Mouse (Mus musculus) midbrain, postnatal 0 days (tissue): ENCODE measurements around the gene Akap2. TPM values are rescaled to one million over a fixed set of nuclear protein-coding genes. Genes with fewer than 3 reads are reported as not detected.
A peak's percentile ranks its signal among the peaks of the same experiment; 100 is the strongest.

Source experiments
- ATAC-seq: fragments of 200-750 bp; cut with Nextera tagmentation; 2 replicates; pipeline ENCODE4 v1.8.0; 2017; ENCODE audit warnings: moderate number of reproducible peaks, mild to moderate bottlenecking, moderate TSS enrichment, moderate library complexity; ENCODE audit not compliant: low FRiP score
- DNase-seq: peaks from one replicate; pipeline ENCODE4 v3.0.0-alpha.2; 2015; ENCODE audit warnings: low spot score
- H3K27ac ChIP-seq: fragments of 300-500 bp; sonication (generic); 2 replicates; pipeline ENCODE4 v1.5.1; 2014; ENCODE audit warnings: low read depth, mild to moderate bottlenecking, low read length, mixed read lengths
- H3K27me3 ChIP-seq: fragments of 300-500 bp; sonication (generic); 2 replicates; pipeline ENCODE4 v1.6.1; 2014; ENCODE audit warnings: low read length, control low read depth, mixed read lengths; ENCODE audit not compliant: insufficient read depth
- H3K36me3 ChIP-seq: fragments of 300-500 bp; sonication (generic); 2 replicates; pipeline ENCODE4 v1.6.1; 2014; ENCODE audit warnings: low read length, control low read depth, mixed read lengths; ENCODE audit not compliant: insufficient read depth
- H3K4me1 ChIP-seq: fragments of 300-500 bp; sonication (generic); 2 replicates; pipeline ENCODE4 v1.6.1; 2014; ENCODE audit warnings: mild to moderate bottlenecking, control low read depth, antibody characterized with exemption, low read length, mixed read lengths; ENCODE audit not compliant: insufficient read depth
- H3K4me2 ChIP-seq: fragments of 300-500 bp; sonication (generic); 2 replicates; pipeline ENCODE4 v1.6.1; 2014; ENCODE audit warnings: low read depth, mild to moderate bottlenecking, low read length, mixed read lengths; ENCODE audit not compliant: poor library complexity, severe bottlenecking
- H3K4me3 ChIP-seq: fragments of 300-500 bp; sonication (generic); 2 replicates; pipeline ENCODE4 v1.5.1; 2014; ENCODE audit warnings: low read depth, mild to moderate bottlenecking, low read length, moderate library complexity
- H3K9ac ChIP-seq: fragments of 300-500 bp; sonication (generic); replicated peaks from 2 replicates; pipeline ENCODE4 v1.6.1; 2014; ENCODE audit warnings: mild to moderate bottlenecking, low read length, moderate library complexity, mixed read lengths; ENCODE audit not compliant: poor library complexity, severe bottlenecking
- H3K9me3 ChIP-seq: fragments of 300-500 bp; sonication (generic); 2 replicates; pipeline ENCODE4 v1.6.1; 2016; ENCODE audit warnings: low read length, control low read depth
- CTCF ChIP-seq: IDR thresholded peaks from 2 replicates; pipeline ENCODE4 v1.5.1; 2016; ENCODE audit warnings: antibody characterized with exemption, mild to moderate bottlenecking
- WGBS: fragments of 180-500 bp; shearing (Covaris S2); extraction: QIAGEN DNeasy Blood & Tissue Kit; methylation state at CpG from one replicate; pipeline ENCODE4 v1.1.7; 2014; 5-methylcytosine and 5-hydroxymethylcytosine counted together
- polyA plus RNA-seq: library from polyadenylated mRNA; unstranded; fragments of >200 nt; fragmentation: Nextera tagmentation; extraction: Ambion mirVana; gene quantifications from 2 replicates; pipeline ENCODE4 v1.2.1, GENCODE M21; 2015
- total RNA-seq: library from RNA; depleted of rRNA; stranded (reverse); fragments of >200 nt; gene quantifications from 2 replicates; pipeline ENCODE4 v1.2.3, GENCODE M21; 2014

Akap2 gene
- total and polyA plus RNA-seq, 2 experiments from 2014 or later: 12.1 to 24.4 TPM

DNA sequence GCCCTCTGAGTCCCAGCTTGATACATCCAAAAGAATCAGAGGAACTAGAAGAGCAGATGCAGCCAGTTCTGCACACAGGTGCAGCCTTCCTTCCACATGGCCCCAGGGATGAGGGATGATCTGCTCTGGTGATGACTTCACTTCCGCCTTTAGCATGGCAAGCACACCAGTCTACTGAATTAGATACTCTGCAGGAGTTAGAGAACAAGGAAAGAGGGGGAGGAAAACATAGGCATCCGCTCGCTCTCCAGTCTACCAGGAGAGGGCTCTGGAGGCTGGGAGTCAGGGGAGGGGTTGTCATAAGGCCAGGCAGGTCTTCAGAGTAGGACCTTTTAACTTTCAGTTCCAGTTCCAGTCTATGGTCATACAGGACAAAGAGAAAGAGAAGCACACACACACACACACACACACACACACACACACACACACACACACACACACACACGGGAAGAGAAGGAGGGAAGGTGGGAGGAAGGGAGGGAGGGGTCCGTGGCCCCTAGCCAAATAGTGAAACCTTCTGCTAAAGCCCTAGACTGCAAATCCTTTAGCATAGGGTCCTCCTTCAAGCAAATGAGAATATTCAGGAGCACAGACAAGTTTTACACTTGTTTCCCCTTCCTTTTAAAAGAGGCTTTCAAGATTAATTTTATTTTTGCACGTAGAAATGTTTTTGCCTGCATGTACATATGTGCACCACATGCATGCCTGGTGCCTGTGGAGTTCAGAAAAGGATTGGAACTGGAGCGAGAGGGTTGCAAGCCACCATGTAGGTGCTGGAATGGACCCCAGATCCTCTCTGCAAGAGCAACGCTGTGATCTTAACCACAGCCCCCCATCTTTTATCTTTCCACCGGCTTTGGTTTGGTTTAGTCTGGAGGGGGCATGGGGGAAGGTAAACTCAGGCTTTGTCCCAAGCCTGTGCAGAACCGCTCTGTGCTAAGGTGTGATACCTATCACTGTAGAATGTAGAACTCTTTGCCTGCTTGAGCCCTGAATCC, 197.0 kb downstream of the Akap2 start:
- no peak for DNase-seq
- no peak overlapping the region for H3K9ac ChIP-seq
- 80% methylated on average over 10 of the region's 10 CpGs for WGBS
- H3K4me2 ChIP-seq: no peak overlapping the region
- TF ChIP-seq CTCF: 0 out of 2 replicates have a peak, but pooled peaks have one; percentile 35
- H3K27me3 ChIP-seq: no peaks in the 10 kb centered on the region
- no peaks in the 10 kb centered on the region for H3K9me3 ChIP-seq
- H3K4me3 ChIP-seq: no peak overlapping the region
- 0 out of 2 replicates have a peak, but pooled peaks have one; percentile 22 for ATAC-seq
- H3K36me3 ChIP-seq: no peaks in the 10 kb centered on the region
- no peaks in the 10 kb centered on the region for H3K4me1 ChIP-seq
- no peak overlapping the region for H3K27ac ChIP-seq

DNA sequence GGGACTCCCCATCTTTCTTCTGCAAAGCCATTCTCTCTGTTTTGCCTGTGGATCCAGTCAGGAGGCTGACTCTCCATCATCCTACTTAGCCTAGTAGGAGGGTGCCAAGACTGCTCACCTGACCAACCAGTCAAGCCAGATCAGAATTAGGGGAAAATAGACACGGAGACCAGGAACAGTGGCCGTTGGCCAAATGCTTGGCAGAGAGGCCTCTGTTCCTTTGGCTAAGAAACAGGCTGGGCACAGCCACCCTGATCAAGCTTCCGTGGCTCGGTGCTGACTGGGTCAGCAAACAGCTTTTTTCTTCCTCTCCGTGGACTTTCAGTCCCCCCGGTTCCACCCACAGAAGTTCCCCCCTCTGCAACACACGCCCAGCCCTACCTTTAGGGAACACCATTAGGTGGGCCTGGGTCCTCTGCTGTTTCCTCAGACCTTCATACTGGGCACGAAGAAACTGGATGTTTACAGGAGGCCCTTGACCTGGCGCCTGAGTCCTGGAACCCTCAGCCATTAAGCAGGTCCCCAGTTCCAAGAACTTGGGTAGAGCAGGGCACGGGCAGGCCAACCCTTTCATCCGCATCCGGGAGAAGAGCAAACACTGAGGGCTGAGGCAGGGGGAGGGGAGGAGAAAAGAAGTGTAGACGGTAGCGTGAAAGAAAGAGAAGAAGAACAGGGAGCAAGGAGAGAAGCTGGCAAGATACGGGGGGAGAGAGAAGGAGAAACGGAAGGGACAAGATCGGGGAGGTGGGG, 197.9 kb downstream of the Akap2 start:
- no peak overlapping the region for H3K9ac ChIP-seq
- peak; percentile 69 for DNase-seq
- H3K4me3 ChIP-seq: no peak overlapping the region
- H3K27ac ChIP-seq: no peak overlapping the region
- H3K4me2 ChIP-seq: no peak overlapping the region
- no peaks in the 10 kb centered on the region for H3K27me3 ChIP-seq
- 44% methylated on average over 17 of the region's 17 CpGs for WGBS
- 0 out of 2 replicates have a peak, but pooled peaks have one; percentile 41 for ATAC-seq
- H3K4me1 ChIP-seq: no peaks in the 10 kb centered on the region
- H3K36me3 ChIP-seq: no peaks in the 10 kb centered on the region
- no peaks in the 10 kb centered on the region for H3K9me3 ChIP-seq
- TF ChIP-seq CTCF: no peak

DNA sequence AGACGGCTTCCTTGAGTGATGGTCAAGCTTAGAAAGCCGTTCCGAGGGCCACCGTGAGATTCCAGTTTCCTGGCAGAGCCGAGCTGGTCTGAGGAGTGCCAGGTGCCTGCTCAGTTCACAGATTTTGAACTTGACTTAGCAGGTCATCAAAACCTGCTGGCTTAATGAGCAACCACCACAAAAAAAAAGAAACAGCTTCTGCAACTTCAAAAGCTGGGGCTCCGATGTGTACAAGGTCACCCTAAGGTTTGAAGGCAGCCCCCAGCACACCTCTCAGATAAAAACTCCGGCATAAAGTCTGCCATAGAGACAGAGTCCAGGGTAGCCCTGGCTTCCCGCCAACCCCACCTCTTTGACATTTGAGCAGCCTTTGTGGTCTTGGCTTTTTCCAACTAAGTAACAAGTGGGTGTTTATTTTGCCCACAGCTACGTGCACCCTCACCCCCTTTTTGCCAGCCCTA, 198.8 kb downstream of the Akap2 start, which contains the start of gene D630039A03Rik:
D630039A03Rik (minus strand) TSS at position 97 of the 461 bp plus-strand sequence.
- Histone ChIP-seq H3K9me3 (no peaks in the 10 kb centered on the region), H3K27ac (no peak within 1 kb of the TSS), H3K27me3 (no peaks in the 10 kb centered on the region), H3K4me3 (no peak within 1 kb of the TSS), H3K36me3 (no peaks in the 10 kb centered on the region), H3K4me2 (no peak within 1 kb of the TSS), H3K9ac (no peak within 1 kb of the TSS), H3K4me1 (no peaks in the 10 kb centered on the region)
- WGBS: 35% methylated on average over 9 of the region's 9 CpGs
- TF ChIP-seq CTCF: no peak
- ATAC-seq (no peak), DNase-seq (no peak)

DNA sequence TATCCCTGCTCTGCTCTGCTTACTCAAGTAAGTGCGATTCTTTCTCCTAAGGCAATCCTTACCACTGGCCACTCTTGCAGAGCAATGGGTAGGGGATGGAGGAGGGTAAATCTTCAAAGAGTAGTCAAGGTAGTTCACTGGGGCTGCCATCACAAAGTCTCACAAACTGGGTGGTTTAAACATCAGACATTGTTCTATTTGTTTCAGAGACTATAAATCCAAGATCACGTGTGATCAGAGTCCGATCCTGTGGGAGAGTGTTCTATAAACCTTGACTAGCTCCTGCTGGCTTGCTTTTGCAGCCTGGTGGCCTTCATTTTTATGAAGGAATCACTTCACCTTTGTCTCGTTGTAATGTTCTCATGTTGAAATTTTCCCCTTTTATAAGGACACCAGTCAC, 199.3 kb downstream of the Akap2 start:
- no peak for ATAC-seq
- H3K4me3 ChIP-seq: no peak overlapping the region
- 81% methylated on average over 4 of the region's 4 CpGs for WGBS
- H3K27ac ChIP-seq: no peak overlapping the region
- H3K9me3 ChIP-seq: no peaks in the 10 kb centered on the region
- no peaks in the 10 kb centered on the region for H3K36me3 ChIP-seq
- no peaks in the 10 kb centered on the region for H3K4me1 ChIP-seq
- H3K27me3 ChIP-seq: no peaks in the 10 kb centered on the region
- DNase-seq: no peak
- H3K9ac ChIP-seq: no peak overlapping the region
- no peak for TF ChIP-seq CTCF
- H3K4me2 ChIP-seq: no peak overlapping the region

DNA sequence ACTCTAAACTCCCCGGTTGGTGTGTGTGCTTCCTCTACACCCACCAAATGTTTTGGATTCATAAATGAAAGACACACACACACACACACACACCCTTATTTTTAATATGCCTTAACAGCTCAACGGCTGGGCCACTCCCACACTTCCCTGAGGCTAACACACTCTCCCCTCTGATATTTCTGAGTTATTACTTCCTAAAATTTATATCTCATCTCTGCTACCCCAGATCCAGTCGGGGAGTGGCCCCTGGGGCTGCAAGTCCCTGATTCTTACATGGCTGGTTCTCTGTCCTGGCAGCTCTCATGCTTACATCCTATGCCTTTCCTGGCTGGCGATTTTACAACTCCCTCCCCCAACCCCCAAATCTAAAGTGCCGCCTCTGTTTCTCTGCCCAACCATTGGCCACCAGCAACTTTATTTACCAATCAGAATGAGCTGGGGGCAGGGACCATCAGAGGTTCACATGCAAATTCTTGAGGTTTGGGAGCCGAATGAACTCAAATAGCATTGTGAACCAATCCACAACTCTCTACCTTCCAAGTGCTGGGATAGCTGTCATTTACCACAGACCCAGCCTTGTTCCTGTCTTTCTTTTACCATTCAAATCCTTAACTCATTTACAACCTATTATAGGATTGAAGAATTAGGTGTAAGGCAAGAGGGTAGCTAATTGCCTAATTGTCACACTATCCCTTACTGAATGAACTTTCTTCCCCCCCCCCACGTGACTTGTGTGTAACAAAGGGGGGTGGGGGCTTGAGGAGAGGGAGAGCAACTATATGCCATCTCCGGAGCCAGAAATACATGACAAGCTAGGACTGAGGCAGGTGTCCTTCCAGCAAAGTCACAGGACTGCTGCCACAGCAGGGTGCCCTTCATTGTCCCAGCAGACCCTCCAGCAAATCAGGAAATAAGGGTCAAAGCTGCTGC, 202.3 kb downstream of the Akap2 start:
- Histone ChIP-seq H3K4me2 (no peak overlapping the region), H3K4me3 (no peak overlapping the region), H3K27ac (no peak overlapping the region), H3K36me3 (no peaks in the 10 kb centered on the region), H3K4me1 (peaks cover 3% of the 10 kb centered on the region; the same call in 1 of the 2 replicates), H3K9ac (no peak overlapping the region), H3K9me3 (no peaks in the 10 kb centered on the region), H3K27me3 (no peaks in the 10 kb centered on the region)
- ATAC-seq (no peak), DNase-seq (no peak)
- no peak for TF ChIP-seq CTCF
- 16% methylated on average over 8 of the region's 8 CpGs for WGBS
